Mouse (Mus musculus) MEL (cell line): ENCODE results near the gene Abcb6. TPM values are rescaled to one million over a fixed set of nuclear protein-coding genes. Genes with fewer than 3 reads are reported as not detected.

Experiments
- DNase-seq: peaks from one replicate; pipeline ENCODE4 v3.0.0; 2011; ENCODE audit warnings: low read depth, low spot score
- H3K27ac ChIP-seq: 2 replicates; pipeline ENCODE4 v1.5.1; 2012; ENCODE audit warnings: low read depth, mild to moderate bottlenecking, control low read depth, low read length, moderate library complexity; ENCODE audit not compliant: control insufficient read depth
- H3K27me3 ChIP-seq, 2 experiments: fragments of 150-350 bp in 1 of 2; sonication (generic) in 1 of 2; 2 replicates each; pipeline ENCODE4 v1.6.1; 2012; ENCODE audit warnings: low read length in 2 of 2, mild to moderate bottlenecking in 2 of 2, improper control_type of control experiment in 1 of 2, moderate library complexity in 1 of 2; ENCODE audit not compliant: insufficient read depth in 2 of 2, control insufficient read depth in 1 of 2
- H3K36me3 ChIP-seq, 2 experiments: 2 replicates each; pipeline ENCODE4 v1.6.1; 2012 to 2014; ENCODE audit warnings: low read length in 2 of 2, improper control_type of control experiment in 1 of 2, inconsistent platforms in 1 of 2, mild to moderate bottlenecking in 1 of 2; ENCODE audit not compliant: insufficient read depth in 2 of 2, control insufficient read depth in 1 of 2
- H3K4me1 ChIP-seq, 2 experiments: fragments of 150-350 bp in 1 of 2; sonication (generic) in 1 of 2; 2 replicates each; pipeline ENCODE4 v1.6.1; 2012; ENCODE audit warnings: low read length in 2 of 2, improper control_type of control experiment in 1 of 2, mild to moderate bottlenecking in 1 of 2; ENCODE audit not compliant: insufficient read depth in 2 of 2, control insufficient read depth in 1 of 2
- H3K4me3 ChIP-seq, 2 experiments: fragments of 150-350 bp in 1 of 2; sonication (generic) in 1 of 2; 2 replicates each; pipeline ENCODE4 v1.5.1; 2012; ENCODE audit warnings: low read depth in 2 of 2, low read length in 2 of 2, mild to moderate bottlenecking in 2 of 2, moderate library complexity in 2 of 2, control low read depth in 1 of 2, improper control_type of control experiment in 1 of 2; ENCODE audit not compliant: control insufficient read depth in 1 of 2, insufficient read depth in 1 of 2
- H3K79me2 ChIP-seq: 2 replicates; pipeline ENCODE4 v1.6.1; 2012; ENCODE audit warnings: mild to moderate bottlenecking, low read length, moderate library complexity; ENCODE audit not compliant: control insufficient read depth, poor library complexity, insufficient read depth
- H3K9ac ChIP-seq: 2 replicates; pipeline ENCODE4 v1.6.1; 2012; ENCODE audit warnings: low read depth, mild to moderate bottlenecking, control low read depth, low read length, moderate library complexity; ENCODE audit not compliant: control insufficient read depth, poor library complexity, severe bottlenecking
- H3K9me3 ChIP-seq: fragments of 150-350 bp; sonication (generic); replicated peaks from 2 replicates; pipeline ENCODE4 v1.6.1; 2012; ENCODE audit warnings: mild to moderate bottlenecking, low read length, improper control_type of control experiment, moderate library complexity; ENCODE audit not compliant: insufficient read depth
- BHLHE40 ChIP-seq: IDR thresholded peaks from 2 replicates; pipeline ENCODE4 v1.6.1; 2012; ENCODE audit warnings: low read depth, mild to moderate bottlenecking, inconsistent platforms, low read length, improper control_type of control experiment, borderline replicate concordance
- CHD1 ChIP-seq: IDR thresholded peaks from 2 replicates; pipeline ENCODE4 v1.6.1; 2012; ENCODE audit warnings: low read depth, mild to moderate bottlenecking, inconsistent platforms, low read length, improper control_type of control experiment
- CHD2 ChIP-seq: IDR thresholded peaks from 2 replicates; pipeline ENCODE4 v1.6.1; 2011; ENCODE audit warnings: low read length, improper control_type of control experiment
- CTCF ChIP-seq, 3 experiments: IDR thresholded peaks in 2 of 3; conservative IDR thresholded peaks in 1 of 3; 2 replicates each; pipeline ENCODE4 v1.5.1; 2011 to 2012; ENCODE audit warnings: low read length in 3 of 3, low read depth in 2 of 3, mild to moderate bottlenecking in 2 of 3, improper control_type of control experiment in 1 of 3, inconsistent platforms in 1 of 3, mixed read lengths in 1 of 3, moderate library complexity in 1 of 3; ENCODE audit not compliant: control insufficient read depth in 1 of 3, insufficient read depth in 1 of 3, poor library complexity in 1 of 3, severe bottlenecking in 1 of 3
- E2F4 ChIP-seq: IDR thresholded peaks from 2 replicates; pipeline ENCODE4 v1.6.1; 2011; ENCODE audit warnings: low read depth, low read length, improper control_type of control experiment, borderline replicate concordance
- ELF1 ChIP-seq: IDR thresholded peaks from 2 replicates; pipeline ENCODE4 v1.6.1; 2014; ENCODE audit warnings: low read depth, mild to moderate bottlenecking, inconsistent platforms, low read length, improper control_type of control experiment, moderate library complexity
- GABPA ChIP-seq: IDR thresholded peaks from 2 replicates; pipeline ENCODE4 v1.6.1; 2012; ENCODE audit warnings: low read depth, mild to moderate bottlenecking, inconsistent platforms, low read length, improper control_type of control experiment, moderate library complexity
- GATA1 ChIP-seq: IDR thresholded peaks from 2 replicates; pipeline ENCODE4 v1.6.1; 2011; ENCODE audit warnings: low read depth, low read length, improper control_type of control experiment
- HCFC1 ChIP-seq: IDR thresholded peaks from 2 replicates; pipeline ENCODE4 v1.6.1; 2012; ENCODE audit warnings: low read depth, mild to moderate bottlenecking, inconsistent platforms, low read length, improper control_type of control experiment, moderate library complexity
- JUND ChIP-seq: IDR thresholded peaks from 2 replicates; pipeline ENCODE4 v1.6.1; 2011; ENCODE audit warnings: low read depth, mild to moderate bottlenecking, improper control_type of control experiment, low read length
- KAT2A ChIP-seq: conservative IDR thresholded peaks from 2 replicates; pipeline ENCODE4 v1.6.1; 2012; ENCODE audit warnings: low read depth, low read length, improper control_type of control experiment, inconsistent platforms
- MAFK ChIP-seq: IDR thresholded peaks from 2 replicates; pipeline ENCODE4 v1.6.1; 2011; ENCODE audit warnings: low read depth, mild to moderate bottlenecking, low read length, improper control_type of control experiment, borderline replicate concordance
- MAX ChIP-seq: IDR thresholded peaks from 2 replicates; pipeline ENCODE4 v1.6.1; 2011; ENCODE audit warnings: low read length, improper control_type of control experiment
- MEF2A ChIP-seq: IDR thresholded peaks from 2 replicates; pipeline ENCODE4 v1.6.1; 2014; ENCODE audit warnings: low read depth, mild to moderate bottlenecking, inconsistent platforms, low read length, improper control_type of control experiment; ENCODE audit not compliant: poor library complexity, insufficient replicate concordance, severe bottlenecking; ENCODE audit errors: extremely low read depth
- MXI1 ChIP-seq: IDR thresholded peaks from 2 replicates; pipeline ENCODE4 v1.6.1; 2011; ENCODE audit warnings: mild to moderate bottlenecking, low read depth, low read length, improper control_type of control experiment
- MYB ChIP-seq: IDR thresholded peaks from 2 replicates; pipeline ENCODE4 v1.6.1; 2011; ENCODE audit warnings: mild to moderate bottlenecking, low read depth, low read length, improper control_type of control experiment
- MYC ChIP-seq: IDR thresholded peaks from 2 replicates; pipeline ENCODE4 v1.6.1; 2011; ENCODE audit warnings: low read depth, mild to moderate bottlenecking, low read length, improper control_type of control experiment, moderate library complexity
- NELFE ChIP-seq: IDR thresholded peaks from 2 replicates; pipeline ENCODE4 v1.6.1; 2011; ENCODE audit warnings: low read depth, low read length, improper control_type of control experiment
- NRF1 ChIP-seq: IDR thresholded peaks from 2 replicates; pipeline ENCODE4 v1.6.1; 2014; ENCODE audit warnings: low read depth, mild to moderate bottlenecking, inconsistent platforms, low read length, improper control_type of control experiment, moderate library complexity; ENCODE audit not compliant: poor library complexity, insufficient read depth, severe bottlenecking
- POLR2A ChIP-seq, 2 experiments: IDR thresholded peaks; 2 replicates each; pipeline ENCODE4 v1.6.1; 2011 to 2012; ENCODE audit warnings: low read length in 2 of 2, mild to moderate bottlenecking in 2 of 2, control low read depth in 1 of 2, improper control_type of control experiment in 1 of 2, low read depth in 1 of 2, moderate library complexity in 1 of 2; ENCODE audit not compliant: control insufficient read depth in 1 of 2, insufficient read depth in 1 of 2, poor library complexity in 1 of 2
- POLR2AphosphoS2 ChIP-seq: IDR thresholded peaks from 2 replicates; pipeline ENCODE4 v1.6.1; 2011; ENCODE audit warnings: low read length, improper control_type of control experiment
- POLR2AphosphoS5 ChIP-seq: IDR thresholded peaks from 2 replicates; pipeline ENCODE4 v1.6.1; 2012; ENCODE audit warnings: low read depth, borderline replicate concordance, mild to moderate bottlenecking, inconsistent platforms, low read length, moderate library complexity, mixed read lengths
- RAD21 ChIP-seq: IDR thresholded peaks from 2 replicates; pipeline ENCODE4 v1.6.1; 2011; ENCODE audit warnings: mild to moderate bottlenecking, low read depth, low read length, improper control_type of control experiment
- RCOR1 ChIP-seq: IDR thresholded peaks from 2 replicates; pipeline ENCODE4 v1.6.1; 2012; ENCODE audit warnings: low read depth, mild to moderate bottlenecking, inconsistent platforms, low read length, improper control_type of control experiment
- SIN3A ChIP-seq: IDR thresholded peaks from 2 replicates; pipeline ENCODE4 v1.6.1; 2012; ENCODE audit warnings: low read length, improper control_type of control experiment, inconsistent platforms
- TAL1 ChIP-seq: IDR thresholded peaks from 2 replicates; pipeline ENCODE4 v1.6.1; 2012; ENCODE audit warnings: mild to moderate bottlenecking, inconsistent platforms, low read length, moderate library complexity, mixed read lengths
- TBP ChIP-seq: IDR thresholded peaks from 2 replicates; pipeline ENCODE4 v1.8.0; 2011; ENCODE audit warnings: low read depth, low read length, improper control_type of control experiment
- TCF12 ChIP-seq: IDR thresholded peaks from 2 replicates; pipeline ENCODE4 v1.6.1; 2014; ENCODE audit warnings: low read depth, mild to moderate bottlenecking, inconsistent platforms, low read length, improper control_type of control experiment, moderate library complexity
- UBTF ChIP-seq: IDR thresholded peaks from 2 replicates; pipeline ENCODE4 v1.6.1; 2012; ENCODE audit warnings: low read depth, mild to moderate bottlenecking, inconsistent platforms, low read length, improper control_type of control experiment, moderate library complexity, borderline replicate concordance; ENCODE audit not compliant: insufficient read depth
- USF1 ChIP-seq: IDR thresholded peaks from 2 replicates; pipeline ENCODE4 v1.6.1; 2014; ENCODE audit warnings: low read depth, mild to moderate bottlenecking, inconsistent platforms, low read length, improper control_type of control experiment, moderate library complexity
- USF2 ChIP-seq, 2 experiments: IDR thresholded peaks; 2 replicates each; pipeline ENCODE4 v1.6.1; 2011 to 2012; ENCODE audit warnings: improper control_type of control experiment in 2 of 2, low read length in 2 of 2, borderline replicate concordance in 1 of 2, inconsistent platforms in 1 of 2, low read depth in 1 of 2, mild to moderate bottlenecking in 1 of 2; ENCODE audit not compliant: insufficient read depth in 1 of 2
- ZC3H11A ChIP-seq: IDR thresholded peaks from 2 replicates; pipeline ENCODE4 v1.6.1; 2012; ENCODE audit warnings: low read depth, mild to moderate bottlenecking, inconsistent platforms, low read length, improper control_type of control experiment
- ZKSCAN1 ChIP-seq: IDR thresholded peaks from 2 replicates; pipeline ENCODE4 v1.6.1; 2012; ENCODE audit warnings: low read depth, mild to moderate bottlenecking, inconsistent platforms, low read length, improper control_type of control experiment, moderate library complexity
- ZMIZ1 ChIP-seq: IDR thresholded peaks from 2 replicates; pipeline ENCODE4 v1.6.1; 2012; ENCODE audit warnings: low read depth, mild to moderate bottlenecking, inconsistent platforms, low read length, improper control_type of control experiment, moderate library complexity
- ZNF384 ChIP-seq: IDR thresholded peaks from 2 replicates; pipeline ENCODE4 v1.6.1; 2012; ENCODE audit warnings: low read depth, mild to moderate bottlenecking, inconsistent platforms, low read length, improper control_type of control experiment
- polyA plus RNA-seq, 2 experiments: library from polyadenylated mRNA; stranded (reverse) in 1 of 2; unstranded in 1 of 2; fragments of >175 nt in 1 of 2; fragments of >200 nt in 1 of 2; gene quantifications; 2 replicates each; pipeline versions ENCODE4 v1.2.1 to v1.2.4; 2012; ENCODE audit warnings: low replicate concordance in 2 of 2, low read depth in 1 of 2; ENCODE audit not compliant: insufficient read length in 2 of 2, insufficient read depth in 1 of 2, missing spikeins in 1 of 2
- total RNA-seq: library from RNA; depleted of rRNA; stranded (reverse); fragments of 300-350 nt; gene quantifications from 2 replicates; pipeline ENCODE4 v1.2.3, GENCODE M21; 2012

Gene Abcb6
- total and polyA plus RNA-seq, 3 experiments = 73.5 to 84.4 TPM; not detected in 1

- no peaks in the 10 kb centered on the region for H3K9me3 ChIP-seq
- H3K27me3 ChIP-seq = no peaks in the 10 kb centered on the region
- peak overlapping the region; percentile 83 for H3K27ac ChIP-seq
- peaks cover 15 to 47% of the 10 kb centered on the region in 2 experiments for H3K36me3 ChIP-seq
- peak overlapping the region; percentile 81 to 82 for H3K4me3 ChIP-seq
- peaks cover 51% of the 10 kb centered on the region for H3K79me2 ChIP-seq
- peak overlapping the region; percentile 87 for H3K9ac ChIP-seq
- DNase-seq = peak; percentile 78
- H3K4me1 ChIP-seq = peaks cover 12 to 46% of the 10 kb centered on the region in 2 experiments
- TF ChIP-seq USF2 (IDR thresholded peaks at IDR 0.05; ENCODE audit: borderline replicate concordance in 1 of 2, insufficient read depth in 1 of 2, low read depth in 1 of 2, low read length in 2 of 2) (no peak), MEF2A (no peak), POLR2AphosphoS2 (0 out of 2 replicates have a peak, but pooled peaks have one; percentile 55), MYB (no peak), ZMIZ1 (no peak), JUND (no peak), HCFC1 (0 out of 2 replicates have a peak, but pooled peaks have one; percentile 41), TAL1 (no peak), SIN3A (peak; percentile 70), MYC (0 out of 2 replicates have a peak, but pooled peaks have one; percentile 43), MAX (peak; percentile 57; the same call in 1 of the 2 replicates), POLR2A (IDR thresholded peaks at IDR 0.05; ENCODE audit: control insufficient read depth in 1 of 2, insufficient read depth in 1 of 2, low read depth in 1 of 2, low read length in 2 of 2, poor library complexity in 1 of 2) (peak in 1 of 2 experiments; percentile 25; a peak in 1 of 4 replicates), GATA1 (no peak), TBP (0 out of 2 replicates have a peak, but pooled peaks have one; percentile 30), MXI1 (peak; percentile 87), CHD1 (no peak), MAFK (no peak), UBTF (no peak), GABPA (no peak), ZC3H11A (no peak), NELFE (0 out of 2 replicates have a peak, but pooled peaks have one; percentile 24), E2F4 (no peak), BHLHE40 (no peak), ELF1 (peak; percentile 45; the same call in 1 of the 2 replicates), USF1 (no peak; the same call in 1 of the 2 replicates), NRF1 (no peak), TCF12 (no peak), POLR2AphosphoS5 (no peak; the same call in 1 of the 2 replicates), RAD21 (no peak), CTCF (IDR thresholded peaks at IDR 0.05 in 2 of 3, conservative IDR thresholded peaks at IDR 0.05 in 1 of 3; ENCODE audit: control insufficient read depth in 1 of 3, insufficient read depth in 1 of 3, low read depth in 2 of 3, low read length in 3 of 3, poor library complexity in 1 of 3, severe bottlenecking in 1 of 3) (no peak), ZNF384 (no peak), KAT2A (no peak), CHD2 (no peak), ZKSCAN1 (no peak), RCOR1 (no peak)
Observed at GRCm38 (mm10) chr1:75218227-75219001, 38.2 kb upstream of the Abcb6 start.
